22 mouse cellular contexts compared by ENCODE assay signal in genomic region chr14:96107396-96107795, GRCm38 (mm10).
DNase-seq lines count a peak whose midpoint lies in the region; TF ChIP-seq lines count a peak whose summit lies in the region.
"Had no signal": no experiment of that assay in that cellular context is flagged by ENCODE, and none has a peak within 500 bp of the region (broad histone marks: within the 10 kb centered on the region; RNA-seq: fewer than 3 reads in every experiment).

No protein-coding gene starts in this region.

- intact Hi-C loops in left cerebral cortex, postnatal 4 days (cut with DNase I) = no loop called here

- H3K27ac ChIP-seq in ES-E14 (ENCODE audit: insufficient read depth, low read depth, low read length, poor library complexity, severe bottlenecking) = no peak overlapping the region
- H3K27ac ChIP-seq: heart, embryonic 10.5 days; heart, embryonic 15.5 days; kidney, embryonic 15.5 days; limb, embryonic 12.5 days; liver, embryonic 15.5 days; lung, embryonic 15.5 days; stomach, embryonic 15.5 days had no signal

- no peak overlapping the region for H3K9ac ChIP-seq in ES-E14 (ENCODE audit: insufficient read depth, low read depth, low read length, poor library complexity, severe bottlenecking)
- H3K9ac ChIP-seq: forebrain, postnatal 0 days; heart, embryonic 15.5 days; kidney, embryonic 15.5 days; limb, embryonic 12.5 days; liver, embryonic 15.5 days; lung, embryonic 15.5 days; stomach, embryonic 15.5 days had no signal

- no peaks in the 10 kb centered on the region for H3K4me1 ChIP-seq in ES-E14 (ENCODE audit: control insufficient read depth in 2 of 2, insufficient read depth in 2 of 2, low read length in 2 of 2, poor library complexity in 1 of 2)
- H3K4me1 ChIP-seq: heart, embryonic 10.5 days; heart, embryonic 15.5 days; kidney, embryonic 15.5 days; limb, embryonic 12.5 days; liver, embryonic 15.5 days; lung, embryonic 15.5 days; stomach, embryonic 15.5 days had no signal

- in situ Hi-C loops in ES-E14 (cut with MboI; ENCODE audit: low sequenced_read_pairs in 2 of 2, unreplicated experiment in 2 of 2) = no loop called here

- H3K36me3 ChIP-seq in ES-E14 (ENCODE audit: control insufficient read depth, insufficient read depth, low read length, poor library complexity, severe bottlenecking) = no peaks in the 10 kb centered on the region
- H3K36me3 ChIP-seq: heart, embryonic 10.5 days; heart, embryonic 15.5 days; kidney, embryonic 15.5 days; limb, embryonic 12.5 days; liver, embryonic 15.5 days; lung, embryonic 15.5 days; stomach, embryonic 15.5 days had no signal

- peak; percentile 6 to 15 for DNase-seq in cerebellum, postnatal 14 days
- no peak for DNase-seq in cerebellum, postnatal 4 days (ENCODE audit: low spot score in 2 of 2)
- DNase-seq in left cerebral cortex, postnatal 4 days = peak; percentile 37
- no peak for DNase-seq in left cerebral cortex, adult 8-10 months (ENCODE audit: low spot score in 2 of 2)
- peak; percentile 7 for DNase-seq in ES-E14 (ENCODE audit: low read depth, low spot score)
- no peak for DNase-seq in natural killer cell, adult 2 months (ENCODE audit: low spot score in 2 of 2)
- DNase-seq in c-Kit-positive CD71-positive TER-119-positive erythroid progenitor cells, embryonic 14.5 days (ENCODE audit: low spot score) = no peak
- DNase-seq: adrenal gland, postnatal 10 days; cerebellum, adult 18-20 months; forebrain, postnatal 0 days; gastrocnemius, postnatal 10 days; kidney, adult 18-20 months; layer of hippocampus, adult 9-11 months; right cerebral cortex, postnatal 25 days; thymus, postnatal 14 days had no signal

- H3K9me3 ChIP-seq in ES-E14 (ENCODE audit: control insufficient read depth, insufficient read depth, low read depth, low read length) = no peaks in the 10 kb centered on the region
- H3K9me3 ChIP-seq: heart, embryonic 10.5 days; heart, embryonic 15.5 days; kidney, embryonic 15.5 days; limb, embryonic 12.5 days; liver, embryonic 15.5 days; lung, embryonic 15.5 days; stomach, embryonic 15.5 days had no signal

- no peak overlapping the region for H3K4me3 ChIP-seq in ES-E14 (ENCODE audit: insufficient read depth in 1 of 2, low read depth in 1 of 2, low read length in 2 of 2, poor library complexity in 1 of 2, severe bottlenecking in 1 of 2)
- H3K4me3 ChIP-seq: heart, embryonic 10.5 days; heart, embryonic 15.5 days; kidney, embryonic 15.5 days; limb, embryonic 12.5 days; liver, embryonic 15.5 days; lung, embryonic 15.5 days; stomach, embryonic 15.5 days had no signal

TF ChIP-seq in ES-E14, 5 proteins besides CTCF, POLR2A, EP300 and RAD21:
- no peak for TF ChIP-seq CHD2 (IDR thresholded peaks at IDR 0.05; ENCODE audit: low read depth, low read length)
- TF ChIP-seq ZC3H11A (IDR thresholded peaks at IDR 0.05; ENCODE audit: borderline replicate concordance, low read depth, low read length) = no peak
- no peak for TF ChIP-seq MAFK (IDR thresholded peaks at IDR 0.05; ENCODE audit: insufficient read depth, low read depth, low read length)
- TF ChIP-seq HCFC1 (IDR thresholded peaks at IDR 0.05; ENCODE audit: borderline replicate concordance, insufficient read depth, low read length) = no peak
- TF ChIP-seq ZNF384 (IDR thresholded peaks at IDR 0.05; ENCODE audit: low read depth, low read length) = no peak

Comparison
In these comparisons a context has a peak if more than half of its experiments do, and no peak if none do; other contexts are left out.
1. DNase-seq: peak in cerebellum, postnatal 14 days (2 of 2), left cerebral cortex, postnatal 4 days (single experiment) and ES-E14 (single experiment); none in cerebellum, postnatal 4 days (0 of 2), left cerebral cortex, adult 8-10 months (0 of 2), natural killer cell, adult 2 months (0 of 2) and c-Kit-positive CD71-positive TER-119-positive erythroid progenitor cells, embryonic 14.5 days (single experiment).